Mouse (Mus musculus) lung, postnatal 0 days (tissue): ENCODE data around the gene Mblac2. TPM values are rescaled to one million over a fixed set of nuclear protein-coding genes. Genes with fewer than 3 reads are reported as not detected.

Experiments
- ATAC-seq: fragments of 200-750 bp; cut with Nextera tagmentation; 2 replicates; pipeline ENCODE4 v1.8.0; 2017; ENCODE audit warnings: moderate library complexity
- DNase-seq: peaks from one replicate; pipeline ENCODE4 v3.0.0-alpha.2; 2016; ENCODE audit warnings: low spot score
- H3K27ac ChIP-seq: fragments of 300-500 bp; sonication (generic); 2 replicates; pipeline ENCODE4 v1.5.1; 2014; ENCODE audit warnings: antibody characterized with exemption, mild to moderate bottlenecking, low read length, mixed read lengths
- H3K27me3 ChIP-seq: fragments of 300-500 bp; sonication (generic); replicated peaks from 2 replicates; pipeline ENCODE4 v1.6.1; 2014; ENCODE audit warnings: low read length, mixed read lengths; ENCODE audit not compliant: insufficient read depth
- H3K36me3 ChIP-seq: fragments of 300-500 bp; sonication (generic); 2 replicates; pipeline ENCODE4 v1.6.1; 2014; ENCODE audit warnings: low read length, mixed read lengths; ENCODE audit not compliant: insufficient read depth
- H3K4me1 ChIP-seq: fragments of 300-500 bp; sonication (generic); 2 replicates; pipeline ENCODE4 v1.6.1; 2014; ENCODE audit warnings: antibody characterized with exemption, low read depth, low read length, mixed read lengths; ENCODE audit not compliant: insufficient read depth
- H3K4me2 ChIP-seq: fragments of 300-500 bp; sonication (generic); replicated peaks from 2 replicates; pipeline ENCODE4 v1.6.1; 2014; ENCODE audit warnings: low read depth, mild to moderate bottlenecking, low read length, moderate library complexity, mixed read lengths
- H3K4me3 ChIP-seq: fragments of 300-500 bp; sonication (generic); 2 replicates; pipeline ENCODE4 v1.5.1; 2014; ENCODE audit warnings: low read depth, low read length
- H3K9ac ChIP-seq: fragments of 300-500 bp; sonication (generic); replicated peaks from 2 replicates; pipeline ENCODE4 v1.6.1; 2014; ENCODE audit warnings: low read depth, mild to moderate bottlenecking
- H3K9me3 ChIP-seq: fragments of 300-500 bp; sonication (generic); 2 replicates; pipeline ENCODE4 v1.6.1; 2016; ENCODE audit warnings: low read length, mixed read lengths
- CTCF ChIP-seq: IDR thresholded peaks from 2 replicates; pipeline ENCODE4 v1.5.1; 2016; ENCODE audit warnings: antibody characterized with exemption, mild to moderate bottlenecking
- EP300 ChIP-seq: IDR thresholded peaks from 2 replicates; pipeline ENCODE4 v1.6.1; 2016; ENCODE audit warnings: antibody characterized with exemption, mild to moderate bottlenecking, control low read depth
- WGBS: fragments of 180-500 bp; shearing (Covaris S2); extraction: QIAGEN DNeasy Blood & Tissue Kit; methylation state at CpG from one replicate; pipeline ENCODE4 v1.1.7; 2014; 5-methylcytosine and 5-hydroxymethylcytosine counted together
- polyA plus RNA-seq: library from polyadenylated mRNA; unstranded; fragments of >200 nt; fragmentation: Nextera tagmentation; extraction: Ambion mirVana; gene quantifications from 2 replicates; pipeline ENCODE4 v1.2.1, GENCODE M21; 2015

Gene Mblac2
- polyA plus RNA-seq, 1 experiment from 2014 or later: 6.5 TPM

DNA sequence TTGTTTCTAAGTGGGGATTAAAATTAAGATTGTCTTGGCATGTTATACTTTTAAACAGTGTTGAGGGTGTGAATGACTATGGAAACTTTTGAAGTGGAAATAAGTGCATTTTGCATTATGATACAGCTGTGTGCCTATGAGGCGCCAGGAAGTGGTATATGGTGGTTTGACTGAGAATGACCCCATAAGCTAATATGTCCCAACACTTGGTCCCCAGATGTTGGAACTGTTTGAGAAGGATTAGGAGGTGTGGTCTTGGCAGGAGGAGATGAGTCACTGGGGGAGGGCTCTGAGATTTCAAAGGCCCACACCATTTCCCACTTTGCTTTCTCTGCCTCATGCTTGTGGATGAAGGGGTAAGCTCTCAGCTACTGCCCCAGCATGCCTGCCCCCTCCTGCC lies 44.2 kb downstream of the Mblac2 start:
- H3K27ac ChIP-seq: no peak overlapping the region
- H3K9me3 ChIP-seq: no peaks in the 10 kb centered on the region
- TF ChIP-seq EP300 (no peak), CTCF (no peak)
- H3K36me3 ChIP-seq: no peaks in the 10 kb centered on the region
- DNase-seq (no peak), ATAC-seq (no peak)
- no peaks in the 10 kb centered on the region for H3K4me1 ChIP-seq
- WGBS: 91% methylated on average over 1 of the region's 1 CpGs
- H3K27me3 ChIP-seq: no peaks in the 10 kb centered on the region
- H3K4me3 ChIP-seq: no peak overlapping the region
- H3K4me2 ChIP-seq: no peak overlapping the region
- H3K9ac ChIP-seq: no peak overlapping the region

DNA sequence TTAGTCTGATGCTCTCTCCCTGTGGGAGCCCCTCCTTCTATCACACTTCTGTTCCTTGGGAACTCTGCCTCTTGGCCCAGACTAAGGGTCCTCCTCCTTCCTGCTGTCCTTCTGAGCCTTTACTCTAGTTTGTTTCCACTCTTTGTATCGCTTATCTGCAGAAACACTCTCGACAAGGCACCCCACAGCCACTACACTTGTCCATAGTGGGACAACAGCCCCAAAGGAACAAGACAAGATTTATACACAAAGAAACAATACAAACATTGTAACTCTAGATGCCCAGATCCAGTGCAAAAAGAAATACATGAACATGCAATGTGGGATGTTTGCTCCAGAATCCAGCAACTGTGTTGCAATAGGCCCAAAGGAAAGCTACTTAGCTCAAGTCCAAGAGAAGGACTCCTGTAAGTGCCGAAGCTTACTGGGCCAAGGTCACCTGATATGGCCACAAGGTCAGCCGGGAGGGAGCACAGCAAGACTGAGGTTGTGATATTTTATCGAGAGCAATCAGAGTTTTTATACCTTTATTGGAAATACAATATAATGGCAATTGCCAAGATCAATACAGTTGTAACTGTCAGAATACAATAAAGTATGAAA lies 46.0 kb downstream of the Mblac2 start:
- no peak overlapping the region for H3K27ac ChIP-seq
- H3K4me3 ChIP-seq: no peak overlapping the region
- no peaks in the 10 kb centered on the region for H3K27me3 ChIP-seq
- H3K4me2 ChIP-seq: no peak overlapping the region
- no peaks in the 10 kb centered on the region for H3K36me3 ChIP-seq
- DNase-seq (no peak), ATAC-seq (no peak)
- 73% methylated on average over 5 of the region's 5 CpGs for WGBS
- H3K9me3 ChIP-seq: no peaks in the 10 kb centered on the region
- no peaks in the 10 kb centered on the region for H3K4me1 ChIP-seq
- TF ChIP-seq EP300: no peak
- TF ChIP-seq CTCF: no peak
- no peak overlapping the region for H3K9ac ChIP-seq

DNA sequence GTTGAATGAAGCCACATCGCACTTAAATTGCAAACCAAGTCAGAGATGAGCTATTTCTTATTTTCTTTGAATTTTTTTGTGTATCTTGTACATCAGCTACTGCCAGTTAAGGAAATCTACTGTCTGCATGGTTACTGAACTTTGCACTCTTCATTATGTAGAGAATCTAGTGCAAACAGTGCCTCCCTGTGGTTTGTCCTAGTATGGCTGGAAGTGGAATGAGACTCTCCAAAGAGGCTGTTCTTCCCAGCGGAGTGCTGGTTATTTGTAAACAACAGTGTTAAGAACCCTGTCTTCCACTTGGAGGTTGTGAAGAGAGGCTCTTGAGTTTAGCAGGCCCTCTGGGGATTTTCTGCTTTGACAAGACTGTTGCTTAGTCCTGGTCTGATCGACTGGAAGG lies 49.2 kb downstream of the Mblac2 start:
- Histone ChIP-seq H3K4me3 (no peak overlapping the region), H3K4me2 (no peak overlapping the region), H3K4me1 (no peaks in the 10 kb centered on the region), H3K9me3 (no peaks in the 10 kb centered on the region), H3K36me3 (no peaks in the 10 kb centered on the region), H3K9ac (no peak overlapping the region), H3K27me3 (no peaks in the 10 kb centered on the region), H3K27ac (no peak overlapping the region)
- ATAC-seq (peak; percentile 47; the same call in 1 of the 2 replicates), DNase-seq (peak; percentile 60)
- whole genome bisulfite sequencing: 22% methylated on average over 3 of the region's 3 CpGs
- TF ChIP-seq CTCF: peak; percentile 82
- no peak for TF ChIP-seq EP300

DNA sequence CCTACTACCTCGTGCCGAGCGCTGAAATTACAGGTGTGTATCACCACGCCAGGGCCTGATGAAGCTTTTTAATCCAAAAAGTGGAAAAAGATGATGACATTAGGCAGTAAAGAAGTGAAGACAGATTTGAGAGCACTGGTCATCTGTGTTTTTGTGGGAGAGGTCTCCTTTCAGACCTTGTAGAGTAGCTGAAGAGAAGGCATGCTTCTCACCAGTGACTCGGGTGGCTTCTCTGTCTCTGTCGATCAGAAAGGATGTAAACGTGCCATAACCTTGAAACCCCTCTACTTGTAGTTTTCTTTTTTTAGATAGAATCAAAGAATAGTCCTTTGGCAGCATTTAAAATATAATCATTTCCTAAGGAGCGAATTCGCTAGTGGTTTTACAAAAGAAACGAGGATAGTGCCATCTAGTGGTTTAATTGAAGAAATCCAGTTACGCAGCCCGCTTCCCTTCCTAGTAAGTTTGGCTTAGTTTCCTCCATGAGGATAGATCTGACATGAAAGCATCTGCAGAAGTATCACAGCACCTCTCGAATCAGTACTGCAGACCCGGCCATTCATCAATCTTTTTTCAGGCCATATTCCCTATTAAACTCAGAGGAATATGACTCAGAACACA lies 50.5 kb downstream of the Mblac2 start:
- Histone ChIP-seq H3K27me3 (no peaks in the 10 kb centered on the region), H3K9me3 (no peaks in the 10 kb centered on the region), H3K4me3 (no peak overlapping the region), H3K9ac (no peak overlapping the region), H3K4me1 (no peaks in the 10 kb centered on the region), H3K27ac (no peak overlapping the region), H3K36me3 (no peaks in the 10 kb centered on the region), H3K4me2 (no peak overlapping the region)
- 29% methylated on average over 14 of the region's 14 CpGs for WGBS
- peak; percentile 88 for DNase-seq
- TF ChIP-seq CTCF: peak; percentile 72
- no peak for TF ChIP-seq EP300
- ATAC-seq: no peak

DNA sequence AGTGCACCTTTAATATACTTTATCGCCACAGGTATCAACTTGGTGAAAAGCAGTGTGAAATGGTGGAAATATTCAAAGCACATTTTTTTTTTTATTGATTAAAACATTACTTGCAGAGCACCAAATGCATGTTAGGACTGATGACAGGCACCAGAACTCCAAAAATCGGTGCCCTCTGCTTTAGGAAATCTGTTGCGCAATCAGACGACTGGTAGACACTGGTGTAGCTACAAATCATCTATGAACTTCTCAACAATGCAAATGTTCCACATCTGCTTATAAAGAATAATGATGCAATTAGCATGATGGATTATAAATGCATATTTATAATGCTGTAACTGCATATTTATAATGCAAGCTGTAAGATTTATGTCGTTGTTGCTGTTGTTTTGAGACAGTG lies 53.0 kb downstream of the Mblac2 start:
- WGBS: 73% methylated on average over 5 of the region's 5 CpGs
- Histone ChIP-seq H3K36me3 (no peaks in the 10 kb centered on the region), H3K27ac (no peak overlapping the region), H3K9me3 (no peaks in the 10 kb centered on the region), H3K4me2 (no peak overlapping the region), H3K9ac (no peak overlapping the region), H3K4me3 (no peak overlapping the region), H3K4me1 (no peaks in the 10 kb centered on the region), H3K27me3 (no peaks in the 10 kb centered on the region)
- DNase-seq (no peak), ATAC-seq (no peak)
- TF ChIP-seq CTCF: no peak
- no peak for TF ChIP-seq EP300

DNA sequence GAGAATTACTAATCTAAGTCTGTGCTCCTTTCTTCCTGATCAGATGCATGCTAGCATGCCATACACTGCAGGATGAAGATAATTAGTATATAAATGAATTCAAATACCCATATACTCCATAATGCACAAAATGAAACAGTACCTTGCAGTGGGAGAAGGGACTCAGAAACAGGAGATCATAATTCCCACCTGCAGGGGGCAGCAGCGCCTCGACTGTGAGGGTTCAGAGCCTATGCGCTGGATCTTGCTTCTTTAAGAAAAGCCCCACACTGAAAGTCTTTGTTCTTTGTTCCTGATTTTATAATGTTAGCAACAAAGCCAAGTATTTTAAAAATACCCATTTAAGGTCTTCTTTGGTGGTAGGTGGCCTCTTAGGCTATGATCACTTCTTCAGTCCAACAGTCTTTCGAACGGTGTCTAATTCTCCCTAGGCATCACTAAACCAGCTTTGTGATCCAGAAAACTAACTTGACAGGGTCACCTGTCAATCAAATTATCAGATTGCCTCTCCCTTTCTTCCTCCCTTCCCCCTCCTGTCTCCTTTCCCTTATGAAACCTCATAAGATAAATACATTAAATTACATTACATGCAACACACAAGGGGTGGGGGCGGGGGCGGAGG lies 56.0 kb downstream of the Mblac2 start:
- Histone ChIP-seq H3K27ac (no peak overlapping the region), H3K9me3 (no peaks in the 10 kb centered on the region), H3K4me1 (no peaks in the 10 kb centered on the region), H3K27me3 (no peaks in the 10 kb centered on the region), H3K4me2 (no peak overlapping the region), H3K9ac (no peak overlapping the region), H3K4me3 (no peak overlapping the region), H3K36me3 (no peaks in the 10 kb centered on the region)
- no peak for ATAC-seq
- peak; percentile 40 for DNase-seq
- 86% methylated on average over 7 of the region's 7 CpGs for WGBS
- TF ChIP-seq EP300 (no peak), CTCF (peak; percentile 66)
